Mouse (Mus musculus): ENCODE measurements around the gene Dyrk1a.
A peak's percentile ranks its signal among the peaks of the same experiment; 100 is the strongest.

DNA sequence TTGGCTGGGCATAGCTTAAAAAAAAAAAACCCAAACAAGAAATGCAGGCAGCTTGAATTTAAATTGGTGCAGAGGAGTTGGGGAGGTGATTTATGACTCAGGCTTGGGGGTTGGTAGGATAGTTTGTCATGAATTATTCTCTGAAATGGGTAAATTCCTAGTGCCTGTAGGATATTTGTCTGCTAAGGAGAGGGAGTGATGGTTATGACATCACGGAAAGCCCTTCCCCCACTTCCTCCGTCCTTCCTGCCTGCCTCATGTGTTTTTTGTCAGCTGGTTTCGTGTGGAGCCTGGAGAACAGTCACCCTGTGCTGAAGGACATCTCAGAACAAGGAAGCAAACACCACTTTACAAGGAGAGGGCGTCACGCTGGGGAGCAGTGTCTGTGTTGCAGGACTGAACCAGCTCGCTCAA is 31.7 kb downstream of the Dyrk1a start:
- TF ChIP-seq CTCF (conservative IDR thresholded peaks at IDR 0.05 in 1 of 2, IDR thresholded peaks at IDR 0.05 in 1 of 2; ENCODE audit: low read depth in 2 of 2, low read length in 2 of 2) (no peak), ZMIZ1 (IDR thresholded peaks at IDR 0.05; ENCODE audit: low read depth, low read length) (no peak), POLR2A (IDR thresholded peaks at IDR 0.05; ENCODE audit: low read depth, low read length) (no peak), RAD21 (IDR thresholded peaks at IDR 0.05; ENCODE audit: low read depth, low read length) (no peak; the same call in 1 of the 2 replicates), TCF12 (IDR thresholded peaks at IDR 0.05; ENCODE audit: low read depth, low read length) (no peak), MAX (IDR thresholded peaks at IDR 0.05; ENCODE audit: low read length) (peak; percentile 58), POLR2AphosphoS2 (IDR thresholded peaks at IDR 0.05; ENCODE audit: low read depth, low read length) (no peak), SMC3 (IDR thresholded peaks at IDR 0.05; ENCODE audit: low read depth, low read length) (no peak), ZNF384 (IDR thresholded peaks at IDR 0.05; ENCODE audit: low read depth, low read length) (peak; percentile 85), ZKSCAN1 (IDR thresholded peaks at IDR 0.05; ENCODE audit: borderline replicate concordance, low read depth, low read length) (no peak)
